Mouse (Mus musculus): ENCODE results near the gene Sspn.

The Sspn gene

DNA sequence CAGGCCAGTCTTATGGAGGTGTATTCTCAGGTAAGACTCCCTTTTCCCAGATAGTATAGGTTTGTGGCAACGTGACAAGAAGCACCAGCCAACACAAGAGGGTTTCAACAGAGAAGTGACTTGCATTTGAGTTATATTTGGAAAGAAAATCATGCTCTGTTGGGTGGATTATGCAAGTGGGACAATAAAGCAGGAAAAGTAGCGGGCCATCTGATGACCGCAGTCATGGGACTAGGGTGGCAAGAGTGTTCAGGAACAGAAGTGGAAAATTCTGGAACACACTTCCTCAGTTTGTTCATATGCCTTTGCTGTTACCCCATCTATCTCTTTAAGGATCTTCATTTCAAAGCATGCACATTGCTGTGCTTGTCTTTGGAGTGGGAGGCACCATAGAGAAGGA lies 82.9 kb downstream of the Sspn start:
- no peak for DNase-seq (ENCODE audit: low spot score)
